Mouse (Mus musculus) limb, embryonic 14.5 days (tissue): ENCODE results near the gene Csf2rb2. TPM values are rescaled to one million over a fixed set of nuclear protein-coding genes. Genes with fewer than 3 reads are reported as not detected.
A peak's percentile ranks its signal among the peaks of the same experiment; 100 is the strongest.

Experiments used
- ATAC-seq: fragments of 200-750 bp; cut with Nextera tagmentation; 2 replicates; pipeline ENCODE4 v1.8.0; 2017; ENCODE audit warnings: low read depth, moderate number of reproducible peaks, moderate TSS enrichment; ENCODE audit not compliant: low FRiP score
- DNase-seq: peaks from one replicate; pipeline ENCODE4 v3.0.0-alpha.2; 2015; ENCODE audit warnings: low spot score
- H3K27ac ChIP-seq: fragments of 300-500 bp; sonication (generic); replicated peaks from 2 replicates; pipeline ENCODE4 v1.5.1; 2014; ENCODE audit warnings: low read depth, mild to moderate bottlenecking, low read length, moderate library complexity, mixed read lengths
- H3K27me3 ChIP-seq: fragments of 300-500 bp; sonication (generic); 2 replicates; pipeline ENCODE4 v1.6.1; 2014; ENCODE audit warnings: low read length, mixed read lengths; ENCODE audit not compliant: control insufficient read depth, insufficient read depth
- H3K36me3 ChIP-seq: fragments of 300-500 bp; sonication (generic); 2 replicates; pipeline ENCODE4 v1.6.1; 2014; ENCODE audit warnings: mild to moderate bottlenecking, low read length, moderate library complexity, mixed read lengths; ENCODE audit not compliant: control insufficient read depth, insufficient read depth
- H3K4me1 ChIP-seq: fragments of 300-500 bp; sonication (generic); 2 replicates; pipeline ENCODE4 v1.6.1; 2014; ENCODE audit warnings: antibody characterized with exemption, low read length, mixed read lengths; ENCODE audit not compliant: control insufficient read depth, insufficient read depth
- H3K4me2 ChIP-seq: fragments of 300-500 bp; sonication (generic); replicated peaks from 2 replicates; pipeline ENCODE4 v1.6.1; 2014; ENCODE audit warnings: low read depth, mild to moderate bottlenecking, low read length, moderate library complexity; ENCODE audit not compliant: severe bottlenecking
- H3K4me3 ChIP-seq: fragments of 300-500 bp; sonication (generic); replicated peaks from 2 replicates; pipeline ENCODE4 v1.5.1; 2014; ENCODE audit warnings: low read length
- H3K9ac ChIP-seq: fragments of 300-500 bp; sonication (generic); 2 replicates; pipeline ENCODE4 v1.6.1; 2014; ENCODE audit warnings: mild to moderate bottlenecking, low read depth, low read length, moderate library complexity; ENCODE audit not compliant: severe bottlenecking
- H3K9me3 ChIP-seq: fragments of 300-500 bp; sonication (generic); 2 replicates; pipeline ENCODE4 v1.6.1; 2016; ENCODE audit warnings: low read length; ENCODE audit not compliant: control insufficient read depth
- POLR2A ChIP-seq: fragments of 200-500 bp; IDR thresholded peaks from 2 replicates; pipeline ENCODE4 v1.8.0; 2012; ENCODE audit warnings: inconsistent platforms, mild to moderate bottlenecking, moderate library complexity, borderline replicate concordance; ENCODE audit not compliant: insufficient read depth, insufficient read length; ENCODE audit errors: extremely low read depth
- WGBS: fragments of 180-500 bp; shearing (Covaris S2); extraction: QIAGEN DNeasy Blood & Tissue Kit; methylation state at CpG from one replicate; pipeline ENCODE4 v1.1.7; 2014; 5-methylcytosine and 5-hydroxymethylcytosine counted together
- polyA plus RNA-seq, 2 experiments: library from polyadenylated mRNA; depleted of rRNA in 1 of 2; stranded (reverse) in 1 of 2; unstranded in 1 of 2; fragments of >200 nt; fragmentation: Nextera tagmentation in 1 of 2; extraction: Ambion mirVana in 1 of 2; gene quantifications; 2 replicates each; pipeline versions ENCODE4 v1.2.1 to v1.2.3; 2012 to 2014

Gene Csf2rb2
- polyA plus RNA-seq, 2 experiments, result 0.59 to 1.6 TPM

DNA sequence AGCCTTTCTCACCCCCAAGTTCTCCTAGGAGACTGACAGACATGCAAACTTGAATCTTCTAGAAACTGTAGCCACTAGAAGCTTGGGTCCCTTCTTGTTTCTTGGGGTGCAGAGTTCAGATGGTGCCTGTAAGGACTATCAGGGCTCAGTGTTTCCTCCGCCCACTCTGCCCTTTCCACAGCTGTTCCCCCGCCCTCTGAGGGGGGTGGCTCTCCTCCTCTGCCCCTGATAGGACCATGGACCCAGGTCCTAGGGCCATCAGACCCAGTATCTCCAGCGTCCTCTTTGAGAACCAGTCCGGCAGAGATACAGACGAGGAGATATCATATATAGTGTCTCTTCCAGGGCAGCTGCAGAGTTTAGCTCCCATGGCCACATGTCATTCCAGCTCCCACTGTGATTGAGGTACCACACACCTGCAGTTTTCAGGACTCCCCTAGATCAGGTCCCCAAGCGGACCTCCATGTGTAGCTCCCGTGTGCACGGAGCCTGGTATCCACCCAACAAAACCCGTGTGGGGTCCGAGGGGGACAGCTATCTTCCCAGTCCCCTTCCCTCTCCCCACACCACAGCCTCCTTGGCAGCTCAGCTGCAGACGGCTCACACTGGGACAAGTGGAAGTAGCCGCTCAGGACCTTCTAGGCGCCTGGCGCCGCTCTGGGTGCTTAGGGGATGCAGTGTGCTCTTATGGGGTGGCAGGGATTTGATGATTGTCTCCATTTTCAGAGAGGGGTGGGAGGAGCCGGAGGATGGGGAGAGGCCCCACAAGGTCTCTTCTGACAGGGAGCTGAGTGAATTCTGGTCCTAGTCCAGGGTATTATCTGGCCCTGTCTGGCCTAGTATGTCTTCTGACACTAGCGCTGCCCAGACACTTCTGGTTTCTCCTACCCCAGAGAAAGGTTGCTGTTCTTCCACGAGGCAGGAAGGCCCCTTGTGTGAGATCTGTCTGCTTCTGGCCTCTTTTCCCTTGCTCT, 59.1 kb downstream of the Csf2rb2 start:
- Histone ChIP-seq H3K36me3 (no peaks in the 10 kb centered on the region), H3K4me1 (no peaks in the 10 kb centered on the region), H3K4me2 (no peak overlapping the region), H3K27me3 (no peaks in the 10 kb centered on the region), H3K9ac (no peak overlapping the region), H3K4me3 (no peak overlapping the region), H3K9me3 (no peaks in the 10 kb centered on the region), H3K27ac (no peak overlapping the region)
- no peak for TF ChIP-seq POLR2A
- WGBS, result 75% methylated on average over 18 of the region's 18 CpGs
- DNase-seq (no peak), ATAC-seq (no peak)

DNA sequence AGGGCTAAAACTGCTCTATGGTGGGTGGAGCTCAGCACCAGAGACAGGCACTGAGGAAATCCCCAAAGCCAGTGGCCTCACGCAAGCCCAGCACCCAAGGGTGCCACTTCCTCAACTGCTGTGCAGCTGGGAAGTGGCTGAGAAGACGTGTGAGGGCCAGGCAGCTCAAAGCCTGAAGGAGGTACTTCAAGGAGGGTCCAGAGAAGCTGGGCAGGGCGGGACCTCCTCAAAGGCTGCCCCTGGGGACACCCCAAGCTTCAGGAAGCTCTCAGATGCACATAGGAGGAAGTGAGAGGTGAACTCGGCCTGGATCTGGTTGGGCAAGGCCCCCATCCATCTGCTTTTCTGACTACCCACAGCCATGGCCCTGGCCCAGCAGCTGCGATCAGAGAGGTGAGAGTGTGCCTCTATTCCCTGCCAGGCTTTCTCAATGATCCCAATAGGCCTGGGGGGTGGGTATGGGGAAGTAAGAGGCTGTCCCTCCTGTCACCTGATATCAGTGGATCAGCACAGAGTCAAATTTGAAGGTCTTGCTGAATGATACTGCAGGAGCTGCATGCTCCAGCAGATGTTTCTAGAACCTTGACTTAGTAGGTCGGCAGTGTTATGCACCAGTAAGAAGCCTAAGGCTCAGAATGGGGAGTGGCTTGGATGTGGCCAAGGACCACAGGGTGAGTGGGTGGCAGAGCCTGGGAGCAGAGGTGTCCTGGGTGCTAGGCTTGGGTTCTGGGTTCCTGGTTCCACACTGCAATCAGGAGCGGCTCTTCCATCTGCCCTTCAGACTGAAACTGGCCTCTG, 60.6 kb downstream of the Csf2rb2 start, which contains the start of gene Ncf4:
Gene Ncf4 (plus strand): TSS at position 107 of the 798 bp plus-strand sequence.
- no peaks in the 10 kb centered on the region for H3K4me1 ChIP-seq
- H3K4me2 ChIP-seq, result no peak within 1 kb of the TSS
- ATAC-seq, result no peak
- TF ChIP-seq POLR2A, result no peak
- no peak within 1 kb of the TSS for H3K9ac ChIP-seq
- no peaks in the 10 kb centered on the region for H3K27me3 ChIP-seq
- no peaks in the 10 kb centered on the region for H3K36me3 ChIP-seq
- DNase-seq, result no peak
- 66% methylated on average over 7 of the region's 7 CpGs for WGBS
- no peak within 1 kb of the TSS for H3K4me3 ChIP-seq
- no peaks in the 10 kb centered on the region for H3K9me3 ChIP-seq
- H3K27ac ChIP-seq, result no peak within 1 kb of the TSS

DNA sequence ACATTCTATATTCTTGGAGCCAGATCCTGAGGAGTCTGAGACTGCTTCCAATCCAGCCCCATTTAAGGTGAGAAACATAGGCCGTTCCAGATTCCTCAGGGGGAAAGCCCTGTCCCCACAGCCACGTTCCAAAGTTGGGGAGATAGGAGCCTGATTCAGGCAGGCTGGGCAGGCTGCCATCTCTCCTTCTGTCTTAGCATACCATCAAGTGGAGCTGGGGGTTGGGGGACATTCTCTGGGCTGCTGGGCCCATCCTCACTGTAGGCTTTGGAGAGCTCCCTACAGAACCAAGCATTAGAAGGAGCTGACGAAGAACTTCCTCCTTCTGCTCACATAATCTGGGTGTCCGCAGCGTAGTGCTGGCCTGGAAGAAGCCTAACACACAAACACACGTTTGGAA, 61.7 kb downstream of the Csf2rb2 start:
- DNase-seq (peak; percentile 25), ATAC-seq (no peak)
- H3K9me3 ChIP-seq, result no peaks in the 10 kb centered on the region
- 68% methylated on average over 6 of the region's 6 CpGs for WGBS
- H3K4me2 ChIP-seq, result no peak overlapping the region
- H3K36me3 ChIP-seq, result no peaks in the 10 kb centered on the region
- no peaks in the 10 kb centered on the region for H3K27me3 ChIP-seq
- no peaks in the 10 kb centered on the region for H3K4me1 ChIP-seq
- no peak overlapping the region for H3K27ac ChIP-seq
- H3K9ac ChIP-seq, result no peak overlapping the region
- TF ChIP-seq POLR2A, result no peak
- H3K4me3 ChIP-seq, result no peak overlapping the region

DNA sequence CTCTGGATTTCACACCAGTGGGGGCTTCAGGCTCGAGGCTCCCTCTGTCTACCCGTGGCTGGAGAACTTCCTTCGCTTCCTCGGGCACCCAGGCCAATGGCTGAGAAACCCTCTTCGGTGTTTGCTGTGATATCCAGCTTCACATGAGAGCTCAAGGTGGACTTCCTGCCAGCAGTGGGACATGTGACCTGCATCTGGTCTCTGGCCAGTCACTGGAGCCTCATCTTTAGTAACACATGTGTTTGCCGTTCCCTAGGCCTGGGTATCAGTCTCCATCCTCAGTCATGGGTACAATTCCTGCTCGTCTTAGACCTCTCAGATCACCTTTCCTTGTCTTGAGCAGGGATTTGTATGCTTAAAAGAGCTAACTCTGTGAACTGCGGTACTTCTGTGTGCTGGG, 62.5 kb downstream of the Csf2rb2 start:
- Histone ChIP-seq H3K27me3 (no peaks in the 10 kb centered on the region), H3K4me1 (no peaks in the 10 kb centered on the region), H3K9ac (no peak overlapping the region), H3K9me3 (no peaks in the 10 kb centered on the region), H3K4me2 (no peak overlapping the region), H3K36me3 (no peaks in the 10 kb centered on the region), H3K27ac (no peak overlapping the region), H3K4me3 (no peak overlapping the region)
- no peak for TF ChIP-seq POLR2A
- 74% methylated on average over 8 of the region's 8 CpGs for WGBS
- no peak for DNase-seq
- no peak for ATAC-seq

DNA sequence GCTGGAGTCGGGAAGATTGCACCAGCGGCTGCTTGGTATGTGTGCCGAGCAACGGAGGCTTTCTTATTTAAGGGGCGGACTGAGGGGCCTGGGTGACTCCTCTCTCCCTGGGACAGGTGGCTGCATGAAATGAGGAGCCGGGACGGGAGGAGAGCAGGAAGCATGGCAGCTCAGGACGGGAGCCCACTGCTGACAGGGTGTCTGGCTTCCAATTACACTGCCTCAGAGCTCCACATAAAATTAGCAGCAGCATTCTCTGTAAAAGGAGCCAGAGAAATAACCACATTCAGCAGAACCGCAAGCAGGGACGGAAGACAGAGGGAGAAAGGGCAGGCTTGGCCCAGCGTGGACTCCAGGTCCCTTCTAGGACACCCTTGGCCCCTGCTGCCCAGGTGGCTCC, 64.2 kb downstream of the Csf2rb2 start:
- 25% methylated on average over 11 of the region's 11 CpGs for WGBS

More for the DNA sequence above, 64.2 kb downstream of the Csf2rb2 start:
- DNase-seq, result no peak
- no peak overlapping the region for H3K27ac ChIP-seq
- H3K27me3 ChIP-seq, result no peaks in the 10 kb centered on the region
- no peaks in the 10 kb centered on the region for H3K36me3 ChIP-seq
- H3K4me3 ChIP-seq, result no peak overlapping the region
- TF ChIP-seq POLR2A, result no peak
- no peak overlapping the region for H3K4me2 ChIP-seq
- no peak for ATAC-seq
- H3K9ac ChIP-seq, result no peak overlapping the region
- H3K4me1 ChIP-seq, result no peaks in the 10 kb centered on the region
- no peaks in the 10 kb centered on the region for H3K9me3 ChIP-seq
